Mouse (Mus musculus): ENCODE measurements around the gene Axdnd1.

DNA sequence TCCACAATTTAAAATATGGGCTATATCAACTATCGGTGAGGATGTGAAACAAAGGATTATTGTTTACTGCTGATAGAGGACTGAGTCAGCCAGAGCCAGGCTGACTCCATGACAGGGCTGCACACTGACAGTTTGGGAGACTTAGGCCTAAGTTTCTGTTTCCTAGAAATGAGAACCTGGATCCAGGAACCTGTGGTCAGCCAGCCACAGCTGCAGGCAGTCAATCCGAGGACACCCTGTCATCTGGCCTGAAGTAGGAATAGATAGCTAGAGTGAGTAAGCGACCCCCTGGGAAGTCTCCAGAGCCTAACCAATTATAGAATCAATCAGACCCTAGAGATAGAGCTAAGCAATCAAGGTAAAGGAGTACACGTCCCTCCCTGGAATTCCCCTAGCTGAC, 76.5 kb downstream of the Axdnd1 start:
- TF ChIP-seq CHD2 (IDR thresholded peaks at IDR 0.05; ENCODE audit: low read depth, low read length): no peak
- TF ChIP-seq ZNF384 (IDR thresholded peaks at IDR 0.05; ENCODE audit: low read depth, low read length): no peak
- no peak for TF ChIP-seq MAFK (IDR thresholded peaks at IDR 0.05; ENCODE audit: insufficient read depth, low read depth, low read length)
- no peak for TF ChIP-seq HCFC1 (IDR thresholded peaks at IDR 0.05; ENCODE audit: borderline replicate concordance, insufficient read depth, low read length)
- no peak for TF ChIP-seq ZC3H11A (IDR thresholded peaks at IDR 0.05; ENCODE audit: borderline replicate concordance, low read depth, low read length)
